Mouse (Mus musculus): Measurements from ENCODE around the gene Ap4b1. TPM values are rescaled to one million over a fixed set of nuclear protein-coding genes. Genes with fewer than 3 reads are reported as not detected.
"Not testable (repeated sequence)": the region's sequence is repeated elsewhere in the genome, so short reads cannot be mapped to it uniquely, and the experiment has no call there.

Ap4b1 gene
- polyA plus RNA-seq, 1 experiment from 2014 or later = 20.6 TPM

DNA sequence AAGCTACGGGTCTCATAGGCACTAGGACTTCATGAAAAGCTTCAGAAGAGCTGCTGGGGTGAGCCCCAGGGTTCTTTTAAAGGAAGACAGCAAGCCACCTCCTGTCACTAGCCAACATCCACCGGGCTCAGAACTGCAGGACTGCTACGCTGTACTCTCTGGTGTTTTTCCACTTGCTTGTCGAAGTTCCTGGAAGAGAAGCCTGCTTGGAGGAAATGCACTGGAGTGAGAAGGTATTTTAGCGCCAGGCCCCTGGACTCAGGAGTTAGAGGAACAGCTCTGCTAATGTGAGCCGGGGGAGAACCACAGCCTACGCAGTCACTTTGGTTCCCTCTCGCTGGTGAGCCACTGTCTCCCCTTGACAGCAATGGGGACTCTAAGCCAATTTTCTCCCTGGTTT lies 6.5 kb upstream of the Ap4b1 start:
- Histone ChIP-seq H3K27ac (no peak overlapping the region; the same call in 1 of the 2 replicates), H3K4me2 (replicated peaks) (no peak overlapping the region), H3K9ac (no peak overlapping the region), H3K4me3 (replicated peaks) (no peak overlapping the region), H3K9me3 (no peaks in the 10 kb centered on the region), H3K36me3 (peaks cover 13% of the 10 kb centered on the region; the same call in 1 of the 2 replicates), H3K4me1 (replicated peaks) (peaks cover 8% of the 10 kb centered on the region), H3K27me3 (replicated peaks) (no peaks in the 10 kb centered on the region; the same call in 1 of the 2 replicates)
- WGBS = 84% methylated on average over 8 of the region's 8 CpGs
- ATAC-seq = no peak

DNA sequence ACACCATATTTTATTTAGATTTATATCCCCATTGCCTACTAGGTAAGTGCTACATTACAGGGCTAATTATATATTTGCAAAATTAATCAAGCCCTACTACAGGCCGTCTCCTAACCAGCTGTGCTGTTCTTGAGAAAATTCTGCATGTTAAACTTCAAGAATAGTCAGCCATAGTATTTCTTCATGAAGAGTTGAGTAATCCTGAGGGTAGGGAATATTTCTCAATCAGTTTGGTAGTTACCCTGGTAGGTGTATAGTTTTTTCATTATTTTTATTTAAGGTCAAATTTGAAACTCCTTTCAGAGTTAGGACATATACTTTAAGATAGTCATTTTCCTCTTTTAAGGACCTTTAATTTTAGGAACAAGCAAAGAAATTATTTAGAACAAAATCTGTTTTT lies 3.6 kb upstream of the Ap4b1 start:
- Histone ChIP-seq H3K4me1 (replicated peaks) (peaks cover 11% of the 10 kb centered on the region), H3K27me3 (replicated peaks) (no peaks in the 10 kb centered on the region), H3K36me3 (peaks cover 13% of the 10 kb centered on the region; the same call in 1 of the 2 replicates), H3K4me2 (replicated peaks) (no peak overlapping the region), H3K27ac (no peak overlapping the region), H3K9ac (no peak overlapping the region), H3K4me3 (replicated peaks) (no peak overlapping the region), H3K9me3 (no peaks in the 10 kb centered on the region)
- 88% methylated on average over 1 of the region's 1 CpGs for WGBS
- no peak for ATAC-seq

- Histone ChIP-seq H3K4me3 (replicated peaks) (peak overlapping the region; percentile 73), H3K27ac (peak overlapping the region; percentile 94), H3K27me3 (replicated peaks) (no peaks in the 10 kb centered on the region), H3K4me1 (replicated peaks) (0 out of 2 replicates have a peak, but pooled peaks cover 3% of the 10 kb centered on the region), H3K36me3 (no peaks in the 10 kb centered on the region), H3K9me3 (no peaks in the 10 kb centered on the region), H3K9ac (peak overlapping the region; percentile 84), H3K4me2 (replicated peaks) (peak overlapping the region; percentile 55)
- peak; percentile 64 for ATAC-seq
- 2% methylated on average over 14 of the region's 14 CpGs for WGBS
Measured at GRCm38 (mm10) chr3:103809799-103810150, 455 bp downstream of the Ap4b1 start.

DNA sequence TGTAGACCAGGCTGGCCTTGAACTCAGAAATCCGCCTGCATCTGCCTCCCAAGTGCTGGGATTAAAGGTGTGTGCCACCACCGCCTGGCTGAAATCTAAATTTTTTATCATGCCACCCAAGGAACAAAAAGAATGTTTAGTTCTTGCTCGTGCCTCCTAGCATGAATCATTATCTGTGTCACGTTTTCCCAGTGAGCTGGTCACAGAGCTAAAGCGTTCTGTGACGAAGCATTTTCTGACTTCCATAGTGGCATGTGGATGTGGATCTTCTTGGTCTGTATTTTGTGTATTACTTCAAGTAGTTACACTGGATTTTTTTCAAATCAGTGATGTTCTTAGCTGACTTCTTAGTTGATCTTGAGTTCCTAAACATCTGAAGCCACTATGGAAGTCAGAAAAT lies 1.6 kb downstream of the Ap4b1 start:
- H3K27me3 ChIP-seq (replicated peaks) = no peaks in the 10 kb centered on the region
- 82% methylated on average over 6 of the region's 6 CpGs for WGBS
- no peak overlapping the region for H3K4me2 ChIP-seq (replicated peaks)
- no peaks in the 10 kb centered on the region for H3K9me3 ChIP-seq
- 0 out of 2 replicates have a peak, but pooled peaks cover 3% of the 10 kb centered on the region for H3K4me1 ChIP-seq (replicated peaks)
- H3K4me3 ChIP-seq (replicated peaks) = no peak overlapping the region
- no peak overlapping the region for H3K27ac ChIP-seq
- H3K36me3 ChIP-seq = peaks cover 4% of the 10 kb centered on the region; the same call in 1 of the 2 replicates
- no peak for ATAC-seq
- no peak overlapping the region for H3K9ac ChIP-seq

DNA sequence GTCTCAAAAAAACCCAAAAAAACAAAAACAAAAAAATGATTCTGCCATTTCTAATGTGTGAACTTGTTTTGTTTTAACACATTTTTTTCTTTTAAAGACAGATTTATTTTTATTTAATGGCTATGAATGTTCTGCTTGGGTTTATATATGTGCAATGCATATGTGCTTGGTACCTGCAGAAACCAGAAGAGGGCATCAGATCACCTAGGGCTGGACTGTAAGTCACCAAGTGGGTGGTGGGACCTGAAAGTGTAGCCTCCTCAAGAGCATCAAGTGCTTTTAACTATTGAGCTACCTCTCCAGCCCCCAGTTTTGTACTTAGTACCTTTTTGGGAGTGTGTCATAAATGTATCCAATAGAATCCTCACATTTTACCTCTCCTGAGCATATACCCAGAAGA lies 18.2 kb downstream of the Ap4b1 start:
- Histone ChIP-seq H3K36me3 (no peaks in the 10 kb centered on the region), H3K27me3 (replicated peaks) (no peaks in the 10 kb centered on the region), H3K4me2 (replicated peaks) (no peak overlapping the region), H3K27ac (no peak overlapping the region), H3K9me3 (no peaks in the 10 kb centered on the region), H3K4me3 (replicated peaks) (no peak overlapping the region), H3K9ac (no peak overlapping the region), H3K4me1 (replicated peaks) (no peaks in the 10 kb centered on the region)
- ATAC-seq = no peak

GRCm38 (mm10) chr3:103829036-103829435 lies 19.7 kb downstream of the Ap4b1 start:
- Histone ChIP-seq H3K4me2 (replicated peaks) (no peak overlapping the region), H3K27ac (no peak overlapping the region), H3K9me3 (no peaks in the 10 kb centered on the region), H3K36me3 (no peaks in the 10 kb centered on the region), H3K4me3 (replicated peaks) (no peak overlapping the region), H3K4me1 (replicated peaks) (no peaks in the 10 kb centered on the region), H3K9ac (no peak overlapping the region), H3K27me3 (replicated peaks) (no peaks in the 10 kb centered on the region)
- WGBS = 85% methylated on average over 3 of the region's 3 CpGs
- ATAC-seq = no peak

DNA sequence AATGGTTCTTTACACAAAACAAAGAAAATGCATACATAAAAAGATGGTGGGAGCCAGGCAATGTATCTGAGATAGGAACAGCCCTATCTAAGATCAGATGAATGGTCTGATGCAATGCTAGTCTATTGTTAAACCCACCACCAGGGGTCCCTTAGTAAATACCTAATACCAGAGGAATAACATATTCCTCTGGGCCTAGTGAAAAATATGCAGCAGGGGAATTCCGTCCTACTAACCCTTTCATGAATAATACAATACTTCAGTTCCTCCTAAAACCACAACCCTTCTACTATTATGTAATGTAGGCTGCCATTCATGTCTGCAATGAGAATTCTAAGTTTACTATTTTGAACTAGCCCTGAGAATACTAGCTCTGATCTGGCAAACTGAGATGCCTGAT lies 21.4 kb downstream of the Ap4b1 start:
- H3K27me3 ChIP-seq (replicated peaks); H3K4me1 ChIP-seq (replicated peaks); H3K9me3 ChIP-seq; H3K4me2 ChIP-seq (replicated peaks); ATAC-seq; H3K27ac ChIP-seq; H3K36me3 ChIP-seq; H3K9ac ChIP-seq; H3K4me3 ChIP-seq (replicated peaks): not testable (repeated sequence)
- 55% methylated on average over 1 of the region's 1 CpGs for WGBS

DNA sequence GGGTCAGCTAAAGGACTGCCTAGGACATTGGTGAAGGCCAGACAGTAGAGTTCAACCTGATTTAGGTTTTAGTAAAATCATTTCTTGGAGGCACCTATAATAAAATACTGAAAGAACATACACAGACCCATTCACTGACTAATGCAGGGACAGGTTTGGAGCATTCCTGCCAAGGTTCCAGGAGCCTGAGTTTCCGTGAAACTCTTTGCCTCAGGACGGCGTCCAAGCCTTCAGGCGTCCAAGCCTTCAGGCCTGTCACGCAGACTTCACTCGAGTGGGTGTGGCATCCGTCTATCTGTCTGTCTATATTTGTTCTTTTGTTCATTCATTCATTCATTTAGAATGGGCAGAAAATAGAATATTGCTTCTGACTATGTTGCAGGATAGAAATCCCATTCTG lies 21.8 kb downstream of the Ap4b1 start:
- WGBS = 82% methylated on average over 7 of the region's 7 CpGs
- H3K4me1 ChIP-seq (replicated peaks) = no peaks in the 10 kb centered on the region
- no peaks in the 10 kb centered on the region for H3K27me3 ChIP-seq (replicated peaks)
- no peaks in the 10 kb centered on the region for H3K36me3 ChIP-seq
- no peak overlapping the region for H3K4me2 ChIP-seq (replicated peaks)
- H3K9me3 ChIP-seq = no peaks in the 10 kb centered on the region
- no peak overlapping the region for H3K4me3 ChIP-seq (replicated peaks)
- no peak for ATAC-seq
- H3K27ac ChIP-seq = no peak overlapping the region
- H3K9ac ChIP-seq = no peak overlapping the region

- Histone ChIP-seq H3K9ac (no peak within 1 kb of the TSS), H3K27ac (no peak within 1 kb of the TSS), H3K4me2 (replicated peaks) (no peak within 1 kb of the TSS), H3K27me3 (replicated peaks) (no peaks in the 10 kb centered on the region), H3K4me1 (replicated peaks) (no peaks in the 10 kb centered on the region), H3K4me3 (replicated peaks) (no peak within 1 kb of the TSS), H3K9me3 (no peaks in the 10 kb centered on the region), H3K36me3 (no peaks in the 10 kb centered on the region)
- peak; percentile 44; the same call in 1 of the 2 replicates for ATAC-seq
Measured at GRCm38 (mm10) chr3:103832426-103832825, 23.1 kb downstream of the Ap4b1 start, which contains the start of gene Bcl2l15. Gene Bcl2l15 (plus strand): TSS chr3:103832601.

DNA sequence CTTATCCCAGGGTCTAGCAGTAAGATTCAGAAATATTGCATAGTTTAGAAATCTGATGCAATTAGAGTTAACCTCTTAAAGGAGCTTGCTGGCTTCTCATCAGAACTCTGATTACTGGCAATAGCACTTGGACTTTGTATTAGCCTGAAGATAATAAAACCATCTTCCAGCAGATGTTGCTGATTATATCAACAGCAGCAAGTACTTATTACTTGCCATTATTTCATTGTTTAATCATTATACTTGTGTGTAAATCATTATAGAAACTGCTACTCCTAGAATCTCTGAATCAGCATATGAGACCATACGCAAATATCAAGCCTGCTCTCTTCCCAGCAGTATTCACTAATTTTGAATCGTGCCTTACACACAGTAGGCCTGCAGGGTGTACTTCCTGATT lies 24.7 kb downstream of the Ap4b1 start:
- Histone ChIP-seq H3K27me3 (replicated peaks) (no peaks in the 10 kb centered on the region), H3K4me2 (replicated peaks) (no peak overlapping the region), H3K4me3 (replicated peaks) (no peak overlapping the region), H3K27ac (no peak overlapping the region), H3K4me1 (replicated peaks) (no peaks in the 10 kb centered on the region), H3K9ac (no peak overlapping the region), H3K36me3 (no peaks in the 10 kb centered on the region), H3K9me3 (no peaks in the 10 kb centered on the region)
- 64% methylated on average over 2 of the region's 2 CpGs for WGBS
- peak; percentile 77 for ATAC-seq

DNA sequence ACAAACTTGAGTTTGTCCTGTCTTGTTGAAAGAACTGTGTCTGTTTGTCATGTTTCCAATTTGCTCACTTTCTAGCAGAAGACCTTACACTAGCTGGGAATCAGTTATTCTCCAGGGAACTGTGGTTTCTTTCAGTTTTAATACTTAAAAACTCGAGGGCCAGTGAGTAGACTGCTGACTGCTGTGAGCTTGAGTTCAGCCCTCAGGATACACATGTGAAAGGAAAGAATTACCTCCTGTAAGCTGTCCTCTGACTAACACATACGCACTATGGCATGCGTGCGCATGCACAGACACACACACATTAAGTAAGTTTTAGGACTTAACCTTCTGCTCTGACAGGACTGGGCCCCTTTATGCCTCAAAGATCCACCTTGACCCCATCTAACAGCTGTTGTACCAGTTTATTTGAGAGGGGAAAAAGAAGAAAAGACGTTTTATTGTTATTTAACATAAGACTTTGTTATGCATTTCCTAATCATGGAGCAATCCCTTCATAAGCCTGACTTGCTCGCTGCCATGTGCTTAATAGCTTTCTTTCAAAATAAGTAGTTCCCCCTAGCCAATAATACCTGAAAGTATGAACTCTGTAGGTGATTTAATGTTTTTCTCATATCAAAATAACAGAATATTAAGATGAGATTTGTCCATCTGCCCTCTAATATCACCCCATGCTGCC lies 26.1 kb downstream of the Ap4b1 start:
- no peaks in the 10 kb centered on the region for H3K36me3 ChIP-seq
- H3K27ac ChIP-seq = no peak overlapping the region
- no peak for ATAC-seq
- no peaks in the 10 kb centered on the region for H3K4me1 ChIP-seq (replicated peaks)
- H3K9me3 ChIP-seq = no peaks in the 10 kb centered on the region
- WGBS = 76% methylated on average over 6 of the region's 6 CpGs
- no peak overlapping the region for H3K4me3 ChIP-seq (replicated peaks)
- H3K27me3 ChIP-seq (replicated peaks) = no peaks in the 10 kb centered on the region
- no peak overlapping the region for H3K9ac ChIP-seq
- no peak overlapping the region for H3K4me2 ChIP-seq (replicated peaks)

GRCm38 (mm10) chr3:103835951-103836310 lies 26.6 kb downstream of the Ap4b1 start:
- no peaks in the 10 kb centered on the region for H3K36me3 ChIP-seq
- H3K4me1 ChIP-seq (replicated peaks) = no peaks in the 10 kb centered on the region
- WGBS = 80% methylated on average over 10 of the region's 10 CpGs
- H3K27ac ChIP-seq = no peak overlapping the region
- H3K4me3 ChIP-seq (replicated peaks) = no peak overlapping the region
- H3K4me2 ChIP-seq (replicated peaks) = no peak overlapping the region
- H3K9ac ChIP-seq = no peak overlapping the region
- H3K27me3 ChIP-seq (replicated peaks) = no peaks in the 10 kb centered on the region
- no peaks in the 10 kb centered on the region for H3K9me3 ChIP-seq
- ATAC-seq = no peak

DNA sequence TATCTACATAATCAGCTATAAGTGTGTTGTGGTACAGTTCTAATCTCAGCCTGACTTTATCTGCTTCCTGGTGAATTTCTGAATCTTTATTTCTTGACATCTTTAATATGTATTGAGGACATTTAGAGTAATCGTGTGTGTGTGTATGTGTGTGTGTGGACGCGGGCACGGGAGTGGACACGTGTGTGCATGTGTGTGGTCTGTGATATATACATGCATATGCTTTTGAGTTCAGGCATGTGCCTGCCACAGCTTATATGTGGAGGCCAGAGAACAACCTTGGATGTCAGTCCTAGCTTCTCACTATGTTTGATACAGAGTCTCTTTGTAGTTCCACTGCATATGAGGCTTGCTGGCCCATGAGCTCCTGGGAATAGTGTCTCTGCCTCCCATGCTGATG lies 27.1 kb downstream of the Ap4b1 start:
- 98% methylated on average over 5 of the region's 5 CpGs for WGBS
- no peak overlapping the region for H3K4me2 ChIP-seq (replicated peaks)
- no peak overlapping the region for H3K4me3 ChIP-seq (replicated peaks)
- no peaks in the 10 kb centered on the region for H3K9me3 ChIP-seq
- no peaks in the 10 kb centered on the region for H3K27me3 ChIP-seq (replicated peaks)
- no peak overlapping the region for H3K9ac ChIP-seq
- ATAC-seq = no peak
- H3K4me1 ChIP-seq (replicated peaks) = no peaks in the 10 kb centered on the region
- H3K36me3 ChIP-seq = no peaks in the 10 kb centered on the region
- no peak overlapping the region for H3K27ac ChIP-seq
